Mouse (Mus musculus) heart, postnatal 25 days (tissue): ENCODE measurements around the gene 4930568D16Rik. TPM values are rescaled to one million over a fixed set of nuclear protein-coding genes. Genes with fewer than 3 reads are reported as not detected.

ENCODE experiments used
- DNase-seq: peaks from one replicate; pipeline ENCODE4 v3.0.0; 2022; ENCODE audit warnings: low spot score
- intact Hi-C: fragments of 180-260 bp; cut with DNase I; formaldehyde crosslinking; loops from one replicate; pipeline ENCODE4 v1.15.1; 2025
- total RNA-seq, 2 experiments: library from RNA; stranded (reverse); gene quantifications; 2 replicates each; pipeline ENCODE4 v1.2.3; 2021

4930568D16Rik gene
- total RNA-seq = not detected

GRCm38 (mm10) chr2:35367629-35368028 is at the start of gene 4930568D16Rik:
Gene 4930568D16Rik (minus strand): TSS chr2:35367729.
- intact Hi-C loops = no loop called here
- no peak for DNase-seq

- intact Hi-C loops = no loop called here
- DNase-seq = no peak
Observed at GRCm38 (mm10) chr2:35417231-35417630, 49.7 kb upstream of the 4930568D16Rik start.

- intact Hi-C loops = no loop called here
- DNase-seq = no peak
Observed at GRCm38 (mm10) chr2:35416473-35416872, 48.9 kb upstream of the 4930568D16Rik start.

GRCm38 (mm10) chr2:35412810-35413209 is 45.3 kb upstream of the 4930568D16Rik start:
- intact Hi-C loops = no loop called here
- no peak for DNase-seq

- DNase-seq = no peak
- intact Hi-C loops = no loop called here
Observed at GRCm38 (mm10) chr2:35412246-35412645, 44.7 kb upstream of the 4930568D16Rik start.

- no peak for DNase-seq
- intact Hi-C loops = no loop called here
Observed at GRCm38 (mm10) chr2:35411640-35412190, 44.2 kb upstream of the 4930568D16Rik start.

GRCm38 (mm10) chr2:35409466-35409865 is 41.9 kb upstream of the 4930568D16Rik start:
- intact Hi-C loops = no loop called here
- no peak for DNase-seq

- intact Hi-C loops = no loop called here
Observed at GRCm38 (mm10) chr2:35408409-35409110, 41.0 kb upstream of the 4930568D16Rik start.

GRCm38 (mm10) chr2:35407878-35408277 is 40.3 kb upstream of the 4930568D16Rik start:
- DNase-seq = no peak
- intact Hi-C loops = no loop called here

More at GRCm38 (mm10) chr2:35408409-35409110, 41.0 kb upstream of the 4930568D16Rik start:
- no peak for DNase-seq

- DNase-seq = no peak
- intact Hi-C loops = no loop called here
Observed at GRCm38 (mm10) chr2:35407266-35407665, 39.7 kb upstream of the 4930568D16Rik start.

- DNase-seq = no peak
- intact Hi-C loops = no loop called here
Observed at GRCm38 (mm10) chr2:35406611-35407010, 39.1 kb upstream of the 4930568D16Rik start.

- intact Hi-C loops = no loop called here
- no peak for DNase-seq
Observed at GRCm38 (mm10) chr2:35402391-35402790, 34.9 kb upstream of the 4930568D16Rik start.

- intact Hi-C loops = no loop called here
Observed at GRCm38 (mm10) chr2:35400739-35401138, 33.2 kb upstream of the 4930568D16Rik start.

GRCm38 (mm10) chr2:35398184-35398828 is 30.8 kb upstream of the 4930568D16Rik start:
- no peak for DNase-seq
- intact Hi-C loops = loop anchor here (5.0 kb wide), 2 partner anchors 114 to 181 kb away; no protein-coding TSS in a partner anchor

More at GRCm38 (mm10) chr2:35400739-35401138, 33.2 kb upstream of the 4930568D16Rik start:
- DNase-seq = no peak

GRCm38 (mm10) chr2:35397590-35398173 is 30.2 kb upstream of the 4930568D16Rik start:
- DNase-seq = peak; percentile 35
- intact Hi-C loops = loop anchor here (1.0 to 5.0 kb wide), 4 partner anchors 47 to 180 kb away; no protein-coding TSS in a partner anchor

- DNase-seq = no peak
- intact Hi-C loops = loop anchor here (1.0 to 5.0 kb wide), 4 partner anchors 46 to 180 kb away; no protein-coding TSS in a partner anchor
Observed at GRCm38 (mm10) chr2:35397096-35397495, 29.6 kb upstream of the 4930568D16Rik start, which contains the start of gene 4930402F06Rik. Gene 4930402F06Rik (minus strand): TSS chr2:35397175.

GRCm38 (mm10) chr2:35385441-35385871 is 17.9 kb upstream of the 4930568D16Rik start:
- intact Hi-C loops = no loop called here
- no peak for DNase-seq

GRCm38 (mm10) chr2:35379306-35379705 is 11.8 kb upstream of the 4930568D16Rik start:
- intact Hi-C loops = no loop called here
- DNase-seq = no peak

GRCm38 (mm10) chr2:35377600-35377999 is 10.1 kb upstream of the 4930568D16Rik start:
- no peak for DNase-seq
- intact Hi-C loops = no loop called here

GRCm38 (mm10) chr2:35373003-35373402 is 5.5 kb upstream of the 4930568D16Rik start:
- no peak for DNase-seq

More at GRCm38 (mm10) chr2:35373003-35373402, 5.5 kb upstream of the 4930568D16Rik start:
- intact Hi-C loops = no loop called here
